Mouse (Mus musculus): ENCODE results near the gene Dohh. TPM values are rescaled to one million over a fixed set of nuclear protein-coding genes. Genes with fewer than 3 reads are reported as not detected.
A peak's percentile ranks its signal among the peaks of the same experiment; 100 is the strongest.

Gene Dohh
- polyA plus RNA-seq, 1 experiment, result 113 TPM

- 68% methylated on average over 18 of the region's 18 CpGs for WGBS
- Histone ChIP-seq H3K27me3 (ENCODE audit: control insufficient read depth, insufficient read depth, low read length) (no peaks in the 10 kb centered on the region), H3K4me1 (ENCODE audit: control insufficient read depth, insufficient read depth, insufficient read length, low read length) (peaks cover 39% of the 10 kb centered on the region), H3K36me3 (ENCODE audit: control insufficient read depth, insufficient read depth, low read length) (peaks cover 12% of the 10 kb centered on the region), H3K27ac (ENCODE audit: insufficient read depth, low read depth, low read length) (no peak overlapping the region), H3K4me3 (ENCODE audit: low read depth, low read length) (no peak overlapping the region)
- TF ChIP-seq CTCF (IDR thresholded peaks at IDR 0.05; ENCODE audit: extremely low read depth, insufficient read length, insufficient replicate concordance, low read depth, low read length) (no peak), POLR2A (IDR thresholded peaks at IDR 0.05; ENCODE audit: low read depth, low read length) (no peak)
Observed at GRCm38 (mm10) chr10:81404720-81405119, 20.5 kb downstream of the Dohh start.

GRCm38 (mm10) chr10:81405588-81406201 lies 21.5 kb downstream of the Dohh start:
- 56% methylated on average over 13 of the region's 13 CpGs for WGBS
- Histone ChIP-seq H3K27ac (ENCODE audit: insufficient read depth, low read depth, low read length) (no peak overlapping the region), H3K27me3 (ENCODE audit: control insufficient read depth, insufficient read depth, low read length) (no peaks in the 10 kb centered on the region)

GRCm38 (mm10) chr10:81406504-81407440 lies 22.5 kb downstream of the Dohh start:
- H3K4me3 ChIP-seq (ENCODE audit: low read depth, low read length), result peak overlapping the region; percentile 46
- TF ChIP-seq CTCF (IDR thresholded peaks at IDR 0.05; ENCODE audit: extremely low read depth, insufficient read length, insufficient replicate concordance, low read depth, low read length), result no peak
- no peak for TF ChIP-seq POLR2A (IDR thresholded peaks at IDR 0.05; ENCODE audit: low read depth, low read length)
- H3K27me3 ChIP-seq (ENCODE audit: control insufficient read depth, insufficient read depth, low read length), result no peaks in the 10 kb centered on the region
- H3K27ac ChIP-seq (ENCODE audit: insufficient read depth, low read depth, low read length), result no peak overlapping the region
- 77% methylated on average over 24 of the region's 24 CpGs for WGBS
- peaks cover 54% of the 10 kb centered on the region for H3K4me1 ChIP-seq (ENCODE audit: control insufficient read depth, insufficient read depth, insufficient read length, low read length)
- H3K36me3 ChIP-seq (ENCODE audit: control insufficient read depth, insufficient read depth, low read length), result peaks cover 7% of the 10 kb centered on the region; the same call in 1 of the 2 replicates

More at GRCm38 (mm10) chr10:81405588-81406201, 21.5 kb downstream of the Dohh start:
- no peak overlapping the region for H3K4me3 ChIP-seq (ENCODE audit: low read depth, low read length)
- peaks cover 47% of the 10 kb centered on the region for H3K4me1 ChIP-seq (ENCODE audit: control insufficient read depth, insufficient read depth, insufficient read length, low read length)
- H3K36me3 ChIP-seq (ENCODE audit: control insufficient read depth, insufficient read depth, low read length), result peaks cover 7% of the 10 kb centered on the region; the same call in 1 of the 2 replicates
- TF ChIP-seq CTCF (IDR thresholded peaks at IDR 0.05; ENCODE audit: extremely low read depth, insufficient read length, insufficient replicate concordance, low read depth, low read length) (peak; percentile 74; the same call in 1 of the 2 replicates), POLR2A (IDR thresholded peaks at IDR 0.05; ENCODE audit: low read depth, low read length) (no peak)

GRCm38 (mm10) chr10:81407539-81408423 lies 23.6 kb downstream of the Dohh start:
- Histone ChIP-seq H3K27me3 (ENCODE audit: control insufficient read depth, insufficient read depth, low read length) (no peaks in the 10 kb centered on the region), H3K4me3 (ENCODE audit: low read depth, low read length) (peak overlapping the region; percentile 46), H3K4me1 (ENCODE audit: control insufficient read depth, insufficient read depth, insufficient read length, low read length) (peaks cover 56% of the 10 kb centered on the region), H3K36me3 (ENCODE audit: control insufficient read depth, insufficient read depth, low read length) (peaks cover 7% of the 10 kb centered on the region; the same call in 1 of the 2 replicates), H3K27ac (ENCODE audit: insufficient read depth, low read depth, low read length) (peak overlapping the region; percentile 40; the same call in 1 of the 2 replicates)
- WGBS, result 45% methylated on average over 31 of the region's 31 CpGs
- no peak for TF ChIP-seq CTCF (IDR thresholded peaks at IDR 0.05; ENCODE audit: extremely low read depth, insufficient read length, insufficient replicate concordance, low read depth, low read length)
- TF ChIP-seq POLR2A (IDR thresholded peaks at IDR 0.05; ENCODE audit: low read depth, low read length), result no peak

GRCm38 (mm10) chr10:81408424-81408729 lies 24.1 kb downstream of the Dohh start:
- no peaks in the 10 kb centered on the region for H3K27me3 ChIP-seq (ENCODE audit: control insufficient read depth, insufficient read depth, low read length)
- no peak overlapping the region for H3K4me3 ChIP-seq (ENCODE audit: low read depth, low read length)
- H3K27ac ChIP-seq (ENCODE audit: insufficient read depth, low read depth, low read length), result peak overlapping the region; percentile 40
- 76% methylated on average over 13 of the region's 13 CpGs for WGBS
- TF ChIP-seq POLR2A (IDR thresholded peaks at IDR 0.05; ENCODE audit: low read depth, low read length) (no peak), CTCF (IDR thresholded peaks at IDR 0.05; ENCODE audit: extremely low read depth, insufficient read length, insufficient replicate concordance, low read depth, low read length) (no peak)
- peaks cover 61% of the 10 kb centered on the region for H3K4me1 ChIP-seq (ENCODE audit: control insufficient read depth, insufficient read depth, insufficient read length, low read length)
- peaks cover 7% of the 10 kb centered on the region; the same call in 1 of the 2 replicates for H3K36me3 ChIP-seq (ENCODE audit: control insufficient read depth, insufficient read depth, low read length)

- TF ChIP-seq CTCF (IDR thresholded peaks at IDR 0.05; ENCODE audit: extremely low read depth, insufficient read length, insufficient replicate concordance, low read depth, low read length), result peak; percentile 84
- no peak for TF ChIP-seq POLR2A (IDR thresholded peaks at IDR 0.05; ENCODE audit: low read depth, low read length)
- WGBS, result 20% methylated on average over 9 of the region's 9 CpGs
- H3K4me3 ChIP-seq (ENCODE audit: low read depth, low read length), result no peak overlapping the region
- H3K27ac ChIP-seq (ENCODE audit: insufficient read depth, low read depth, low read length), result no peak overlapping the region
- no peaks in the 10 kb centered on the region for H3K27me3 ChIP-seq (ENCODE audit: control insufficient read depth, insufficient read depth, low read length)
- H3K4me1 ChIP-seq (ENCODE audit: control insufficient read depth, insufficient read depth, insufficient read length, low read length), result peaks cover 65% of the 10 kb centered on the region
- H3K36me3 ChIP-seq (ENCODE audit: control insufficient read depth, insufficient read depth, low read length), result peaks cover 7% of the 10 kb centered on the region; the same call in 1 of the 2 replicates
Observed at GRCm38 (mm10) chr10:81408871-81409291, 24.7 kb downstream of the Dohh start.

Data from small intestine, adult 2 months (tissue).